Mouse (Mus musculus): ENCODE data around the gene Mfsd14a. TPM values are rescaled to one million over a fixed set of nuclear protein-coding genes. Genes with fewer than 3 reads are reported as not detected.
"Not testable (repeated sequence)": the region's sequence is repeated elsewhere in the genome, so short reads cannot be mapped to it uniquely, and the experiment has no call there.

Mfsd14a gene
- polyA plus RNA-seq, 1 experiment: 11.5 TPM

GRCm38 (mm10) chr3:116695666-116695985 lies 33.1 kb upstream of the Mfsd14a start:
- no peaks in the 10 kb centered on the region for H3K36me3 ChIP-seq (ENCODE audit: control insufficient read depth, insufficient read depth)
- H3K27me3 ChIP-seq (ENCODE audit: control insufficient read depth, insufficient read depth, insufficient read length): no peaks in the 10 kb centered on the region
- H3K4me2 ChIP-seq (ENCODE audit: low read depth): no peak overlapping the region
- peaks cover 8% of the 10 kb centered on the region for H3K79me2 ChIP-seq (ENCODE audit: control insufficient read depth, insufficient read depth)
- H3ac ChIP-seq (ENCODE audit: control insufficient read depth, insufficient read length): no peak overlapping the region
- H3K4me3 ChIP-seq: no peak overlapping the region
- TF ChIP-seq TCF12 (IDR thresholded peaks at IDR 0.05; ENCODE audit: insufficient read depth, poor library complexity, severe bottlenecking): no peak
- no peak for TF ChIP-seq MAX (IDR thresholded peaks at IDR 0.05; ENCODE audit: low read depth)
- TF ChIP-seq TCF3 (IDR thresholded peaks at IDR 0.05; ENCODE audit: insufficient read length, low read depth): no peak

- no peak for TF ChIP-seq REST (IDR thresholded peaks at IDR 0.05; ENCODE audit: insufficient read depth, insufficient read length)
Observed at GRCm38 (mm10) chr3:116694955-116695665, 32.6 kb upstream of the Mfsd14a start.

DNA sequence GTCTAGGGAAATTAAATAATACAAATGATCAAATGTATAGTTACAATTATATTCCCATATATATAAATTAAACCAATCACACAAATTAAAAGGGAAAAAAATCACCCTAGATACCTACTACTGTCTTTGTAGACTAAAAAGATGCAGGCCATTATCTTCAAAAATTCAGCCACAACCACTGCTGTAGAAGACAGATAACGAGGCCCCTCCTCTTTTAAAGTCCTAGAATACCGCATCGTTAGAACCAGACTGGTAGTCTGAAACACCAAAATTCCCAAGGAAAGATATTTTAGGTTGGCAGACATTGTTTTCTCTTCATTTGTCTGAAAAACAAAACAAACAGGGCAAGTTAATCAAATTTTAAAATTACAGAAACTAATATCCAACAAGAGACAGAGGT lies 31.8 kb upstream of the Mfsd14a start:
- no peaks in the 10 kb centered on the region for H3K36me3 ChIP-seq (ENCODE audit: control insufficient read depth, insufficient read depth)
- peaks cover 4% of the 10 kb centered on the region for H3K79me2 ChIP-seq (ENCODE audit: control insufficient read depth, insufficient read depth)
- no peaks in the 10 kb centered on the region for H3K27me3 ChIP-seq (ENCODE audit: control insufficient read depth, insufficient read depth, insufficient read length)
- H3K4me3 ChIP-seq: no peak overlapping the region
- H3K4me2 ChIP-seq (ENCODE audit: low read depth): no peak overlapping the region
- H3ac ChIP-seq (ENCODE audit: control insufficient read depth, insufficient read length): no peak overlapping the region
- TF ChIP-seq REST (IDR thresholded peaks at IDR 0.05; ENCODE audit: insufficient read depth, insufficient read length): no peak
- no peak for TF ChIP-seq SRF (IDR thresholded peaks at IDR 0.05; ENCODE audit: control insufficient read depth, insufficient read length, low read depth)
- TF ChIP-seq TCF12 (IDR thresholded peaks at IDR 0.05; ENCODE audit: insufficient read depth, poor library complexity, severe bottlenecking): no peak
- TF ChIP-seq MYOG (IDR thresholded peaks at IDR 0.05; ENCODE audit: control insufficient read depth in 1 of 3, insufficient read depth in 1 of 3, insufficient read length in 2 of 3, low read depth in 2 of 3): no peak
- TF ChIP-seq MAX (IDR thresholded peaks at IDR 0.05; ENCODE audit: low read depth): no peak
- TF ChIP-seq CEBPB (IDR thresholded peaks at IDR 0.05; ENCODE audit: insufficient read depth, poor library complexity, severe bottlenecking): no peak
- no peak for TF ChIP-seq USF1 (IDR thresholded peaks at IDR 0.05; ENCODE audit: low read depth)
- no peak for TF ChIP-seq E2F4 (IDR thresholded peaks at IDR 0.05; ENCODE audit: insufficient read depth)
- no peak for TF ChIP-seq MYOD1 (IDR thresholded peaks at IDR 0.05; ENCODE audit: control insufficient read depth in 1 of 3, insufficient read length in 2 of 3, low read depth in 2 of 3)
- TF ChIP-seq POLR2AphosphoS2 (IDR thresholded peaks at IDR 0.05; ENCODE audit: insufficient read length, low read depth): no peak
- no peak for TF ChIP-seq POLR2A (IDR thresholded peaks at IDR 0.05; ENCODE audit: insufficient read length, low read depth)
- no peak for TF ChIP-seq TCF3 (IDR thresholded peaks at IDR 0.05; ENCODE audit: insufficient read length, low read depth)

More at GRCm38 (mm10) chr3:116694955-116695665, 32.6 kb upstream of the Mfsd14a start:
- no peak overlapping the region for H3K4me3 ChIP-seq
- peaks cover 4% of the 10 kb centered on the region for H3K79me2 ChIP-seq (ENCODE audit: control insufficient read depth, insufficient read depth)
- H3K4me2 ChIP-seq (ENCODE audit: low read depth): no peak overlapping the region
- H3K36me3 ChIP-seq (ENCODE audit: control insufficient read depth, insufficient read depth): no peaks in the 10 kb centered on the region
- no peak overlapping the region for H3ac ChIP-seq (ENCODE audit: control insufficient read depth, insufficient read length)
- no peaks in the 10 kb centered on the region for H3K27me3 ChIP-seq (ENCODE audit: control insufficient read depth, insufficient read depth, insufficient read length)

DNA sequence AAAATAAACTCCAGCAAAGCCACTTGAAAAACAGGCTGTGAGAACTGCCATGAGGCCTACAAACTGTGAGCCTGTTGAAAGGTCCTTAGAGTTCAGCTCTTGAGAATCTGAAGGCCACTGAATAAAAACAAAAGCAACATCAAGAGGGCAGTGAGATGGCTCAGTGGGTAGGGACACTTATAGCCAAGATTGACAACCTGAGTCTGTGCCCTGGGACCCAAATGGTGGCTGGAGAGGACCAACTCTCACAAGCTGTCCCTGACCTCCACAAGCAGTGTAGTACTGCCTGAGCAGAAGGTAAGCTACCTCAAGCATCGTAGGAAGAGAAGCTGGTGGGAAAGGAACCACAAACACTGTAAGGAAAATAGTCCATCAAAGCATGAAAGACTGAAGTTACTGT lies 18.7 kb upstream of the Mfsd14a start, which contains the start of gene Gm43191:
Gm43191 (minus strand) TSS at position 101 of the 400 bp plus-strand sequence.
- Histone ChIP-seq H3ac (ENCODE audit: control insufficient read depth, insufficient read length) (no peak within 1 kb of the TSS), H3K27me3 (ENCODE audit: control insufficient read depth, insufficient read depth, insufficient read length) (no peaks in the 10 kb centered on the region), H3K36me3 (ENCODE audit: control insufficient read depth, insufficient read depth) (peaks cover 11% of the 10 kb centered on the region), H3K4me3 (no peak within 1 kb of the TSS), H3K79me2 (ENCODE audit: control insufficient read depth, insufficient read depth) (no peaks in the 10 kb centered on the region), H3K4me2 (ENCODE audit: low read depth) (no peak within 1 kb of the TSS)
- TF ChIP-seq E2F4 (IDR thresholded peaks at IDR 0.05; ENCODE audit: insufficient read depth) (no peak), SRF (IDR thresholded peaks at IDR 0.05; ENCODE audit: control insufficient read depth, insufficient read length, low read depth) (no peak), MYOG (IDR thresholded peaks at IDR 0.05; ENCODE audit: control insufficient read depth in 1 of 3, insufficient read depth in 1 of 3, insufficient read length in 2 of 3, low read depth in 2 of 3) (no peak), MAX (IDR thresholded peaks at IDR 0.05; ENCODE audit: low read depth) (no peak), POLR2AphosphoS2 (IDR thresholded peaks at IDR 0.05; ENCODE audit: insufficient read length, low read depth) (no peak), TCF12 (IDR thresholded peaks at IDR 0.05; ENCODE audit: insufficient read depth, poor library complexity, severe bottlenecking) (no peak), MYOD1 (IDR thresholded peaks at IDR 0.05; ENCODE audit: control insufficient read depth in 1 of 3, insufficient read length in 2 of 3, low read depth in 2 of 3) (no peak), POLR2A (IDR thresholded peaks at IDR 0.05; ENCODE audit: insufficient read length, low read depth) (no peak)

DNA sequence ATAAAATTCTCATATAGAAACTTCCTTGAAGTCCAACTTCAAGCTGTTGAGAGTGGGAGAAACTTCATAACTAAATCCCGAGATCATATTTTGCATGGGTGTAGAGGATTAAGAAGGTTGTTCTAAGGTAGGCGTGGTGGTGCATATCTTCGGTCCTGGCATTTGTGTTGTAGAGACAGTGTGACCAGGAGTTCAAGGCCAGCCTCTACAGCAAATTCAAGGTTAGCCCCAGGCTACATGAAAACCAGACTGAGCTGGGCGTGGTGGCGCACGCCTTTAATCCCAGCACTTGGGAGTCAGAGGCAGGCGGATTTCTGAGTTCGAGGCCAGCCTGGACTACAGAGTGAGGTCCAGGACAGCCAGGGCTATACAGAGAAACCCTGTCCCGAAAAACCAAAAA lies 1.8 kb upstream of the Mfsd14a start:
- H3K79me2 ChIP-seq (ENCODE audit: control insufficient read depth, insufficient read depth): peaks cover 30% of the 10 kb centered on the region
- H3ac ChIP-seq (ENCODE audit: control insufficient read depth, insufficient read length); H3K4me3 ChIP-seq; H3K36me3 ChIP-seq (ENCODE audit: control insufficient read depth, insufficient read depth); H3K4me2 ChIP-seq (ENCODE audit: low read depth); H3K27me3 ChIP-seq (ENCODE audit: control insufficient read depth, insufficient read depth, insufficient read length): not testable (repeated sequence)

Measured in myocyte (in vitro differentiated cells).